Mouse (Mus musculus): ENCODE results near the gene Vps45.

GRCm38 (mm10) chr3:95988138-95988537 lies 70.1 kb downstream of the Vps45 start:
- TF ChIP-seq CTCF (IDR thresholded peaks at IDR 0.05; ENCODE audit: borderline replicate concordance, insufficient read depth, low read depth, low read length), result no peak
- TF ChIP-seq POLR2A (IDR thresholded peaks at IDR 0.05; ENCODE audit: borderline replicate concordance, insufficient read depth, low read length), result no peak

Data from cerebellum, adult 2 months (tissue).